Mouse (Mus musculus): ENCODE measurements around the gene Clcn6. TPM values are rescaled to one million over a fixed set of nuclear protein-coding genes. Genes with fewer than 3 reads are reported as not detected.

The Clcn6 gene
- 32.5 and 49.1 TPM in 2 replicates for total RNA-seq (2012; rRNA removed)

DNA sequence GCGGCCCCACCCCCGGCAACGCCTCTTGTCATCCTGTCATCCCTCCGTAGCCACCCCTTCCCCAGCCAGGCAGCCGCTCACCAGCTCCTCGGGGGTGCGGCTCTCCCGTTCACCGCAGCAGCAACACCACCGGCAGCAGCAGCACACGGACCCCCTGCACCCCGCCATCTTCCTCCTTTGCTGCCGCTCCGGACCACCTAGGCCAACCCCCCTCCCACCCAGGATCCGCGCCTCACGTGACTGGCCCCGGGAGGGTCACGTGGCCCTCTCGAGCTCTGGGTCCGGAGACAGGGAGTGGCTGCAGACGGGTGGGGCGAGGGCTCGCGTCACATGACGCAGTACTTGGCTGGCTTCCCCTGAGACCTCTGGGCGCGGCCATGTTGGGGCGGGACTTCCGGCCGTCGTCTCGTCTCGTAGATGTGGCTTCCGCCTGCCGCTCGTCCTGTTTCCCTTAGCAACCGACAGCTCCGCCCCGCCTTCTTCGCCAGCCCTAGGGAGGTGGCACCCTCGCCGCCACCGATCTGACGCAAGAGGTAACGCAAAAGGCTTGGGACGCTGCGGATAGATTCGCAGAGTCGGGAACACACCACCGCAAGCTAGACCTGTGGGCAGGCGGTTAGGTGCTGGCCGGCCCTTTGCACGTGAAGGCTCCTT lies at the start of gene Clcn6, which contains the start of gene Mthfr:
Clcn6 (minus strand) TSS at position 222 of the 654 bp plus-strand sequence.
Mthfr (plus strand) TSS at position 478 of the 654 bp plus-strand sequence.
- peaks cover 12 to 16% of the 10 kb centered on the region in 2 experiments; a peak in 3 of 4 replicates for H3K4me1 ChIP-seq (ENCODE audit: control insufficient read depth in 2 of 2, insufficient read depth in 2 of 2, low read length in 2 of 2, poor library complexity in 1 of 2)
- peak within 1 kb of the TSS; percentile 88 to 96 for H3K4me3 ChIP-seq (ENCODE audit: insufficient read depth in 1 of 2, low read depth in 1 of 2, low read length in 2 of 2, poor library complexity in 1 of 2, severe bottlenecking in 1 of 2)
- peak within 1 kb of the TSS; percentile 87 for H3K9ac ChIP-seq (ENCODE audit: insufficient read depth, low read depth, low read length, poor library complexity, severe bottlenecking)
- H3K36me3 ChIP-seq (ENCODE audit: control insufficient read depth, insufficient read depth, low read length, poor library complexity, severe bottlenecking): peaks cover 7% of the 10 kb centered on the region
- TF ChIP-seq MAFK (IDR thresholded peaks at IDR 0.05; ENCODE audit: insufficient read depth, low read depth, low read length) (no peak), HCFC1 (IDR thresholded peaks at IDR 0.05; ENCODE audit: borderline replicate concordance, insufficient read depth, low read length) (peak; percentile 70)
- in situ Hi-C loops (cut with MboI; ENCODE audit: low sequenced_read_pairs in 2 of 2, unreplicated experiment in 2 of 2): no loop called here
- no peaks in the 10 kb centered on the region for H3K9me3 ChIP-seq (ENCODE audit: control insufficient read depth, insufficient read depth, low read depth, low read length)
- peak; percentile 97 for DNase-seq (ENCODE audit: low read depth, low spot score)
- H3K27ac ChIP-seq (ENCODE audit: insufficient read depth, low read depth, low read length, poor library complexity, severe bottlenecking): peak within 1 kb of the TSS; percentile 78

DNA sequence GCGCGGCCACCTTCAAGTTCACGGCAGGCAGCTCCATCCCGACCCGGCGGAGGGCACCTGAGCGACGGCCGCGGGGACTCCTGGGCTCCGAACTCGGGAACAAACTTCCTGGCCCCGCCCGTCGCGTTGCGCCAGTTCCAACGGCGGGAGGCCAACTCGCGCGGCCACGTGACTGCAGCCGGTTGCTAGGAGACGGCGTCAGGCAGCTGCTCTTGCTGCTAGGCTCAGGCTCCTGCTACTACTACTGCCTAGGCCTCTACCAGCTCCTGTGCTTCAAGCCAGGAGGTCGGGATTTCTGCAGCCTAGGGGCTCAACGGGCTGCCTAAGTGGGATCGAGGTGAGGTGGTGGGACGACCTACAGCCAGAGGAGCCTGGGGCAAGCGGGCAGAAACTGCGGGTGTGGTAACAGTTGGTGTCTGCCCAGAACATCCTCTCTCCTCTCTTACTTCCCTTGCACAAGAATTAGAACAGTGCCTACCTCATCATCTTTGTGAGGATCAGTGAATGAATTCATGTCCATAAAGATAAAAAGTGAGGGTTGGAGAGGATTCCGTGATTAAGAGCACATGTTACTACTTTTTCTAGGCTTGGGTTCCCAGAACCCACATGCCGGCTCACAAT lies 49.4 kb upstream of the Clcn6 start, which contains the start of gene Agtrap:
Agtrap (minus strand) TSS at position 125 of the 621 bp plus-strand sequence.
- no peak for DNase-seq (ENCODE audit: low read depth, low spot score)
- peaks cover 10 to 17% of the 10 kb centered on the region in 2 experiments for H3K4me1 ChIP-seq (ENCODE audit: control insufficient read depth in 2 of 2, insufficient read depth in 2 of 2, low read length in 2 of 2, poor library complexity in 1 of 2)

DNA sequence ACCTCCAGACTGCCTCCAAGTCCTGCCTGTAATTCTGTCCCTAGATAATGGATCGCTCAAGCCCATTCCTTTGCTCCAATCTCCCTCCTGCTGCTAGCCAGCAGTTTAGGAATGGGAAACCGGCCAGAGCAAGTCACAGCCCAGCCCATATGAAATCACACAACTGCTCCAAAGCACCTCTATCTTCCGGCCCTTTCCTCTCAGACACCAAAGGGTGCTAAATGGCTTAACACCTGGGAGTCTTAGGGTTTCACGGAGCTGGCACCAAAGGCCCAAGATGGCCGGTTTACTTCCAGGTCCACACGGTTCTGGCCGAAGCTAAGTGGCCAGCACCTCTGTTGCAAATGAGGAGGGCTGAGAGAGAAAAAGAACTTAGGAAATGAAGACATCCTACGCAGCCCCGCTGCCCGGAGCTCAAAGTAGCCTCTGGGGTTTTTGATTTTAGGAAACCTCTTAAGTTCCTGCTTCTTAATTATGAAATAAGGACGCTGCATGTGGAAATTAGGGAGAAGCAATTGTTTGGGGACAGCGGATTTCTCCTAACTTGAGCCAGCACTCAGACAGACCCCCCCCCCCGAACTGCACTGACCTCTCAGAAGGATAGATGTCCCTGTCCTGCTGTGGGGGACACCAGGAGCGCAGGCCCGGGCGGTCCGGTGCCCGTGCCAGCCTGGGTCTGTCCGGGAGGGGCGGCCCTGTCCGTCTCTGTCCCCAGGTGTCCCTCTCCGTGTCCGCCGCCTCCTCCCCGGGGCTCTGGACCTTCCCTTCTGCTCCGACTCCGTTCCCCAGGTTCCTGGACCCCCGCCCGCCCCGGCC lies 48.7 kb upstream of the Clcn6 start:
- peaks cover 3% of the 10 kb centered on the region; the same call in 1 of the 2 replicates for H3K36me3 ChIP-seq (ENCODE audit: control insufficient read depth, insufficient read depth, low read length, poor library complexity, severe bottlenecking)
- H3K9me3 ChIP-seq (ENCODE audit: control insufficient read depth, insufficient read depth, low read depth, low read length): no peaks in the 10 kb centered on the region
- peak overlapping the region; percentile 98 for H3K27ac ChIP-seq (ENCODE audit: insufficient read depth, low read depth, low read length, poor library complexity, severe bottlenecking)
- DNase-seq (ENCODE audit: low read depth, low spot score): no peak
- peak overlapping the region; percentile 80 for H3K9ac ChIP-seq (ENCODE audit: insufficient read depth, low read depth, low read length, poor library complexity, severe bottlenecking)
- in situ Hi-C loops (cut with MboI; ENCODE audit: low sequenced_read_pairs in 2 of 2, unreplicated experiment in 2 of 2): no loop called here
- H3K4me3 ChIP-seq (ENCODE audit: insufficient read depth in 1 of 2, low read depth in 1 of 2, low read length in 2 of 2, poor library complexity in 1 of 2, severe bottlenecking in 1 of 2): peak overlapping the region; percentile 73 to 79
- no peak; the same call in 1 of the 2 replicates for TF ChIP-seq HCFC1 (IDR thresholded peaks at IDR 0.05; ENCODE audit: borderline replicate concordance, insufficient read depth, low read length)
- TF ChIP-seq ZNF384 (IDR thresholded peaks at IDR 0.05; ENCODE audit: low read depth, low read length): no peak
- TF ChIP-seq MAFK (IDR thresholded peaks at IDR 0.05; ENCODE audit: insufficient read depth, low read depth, low read length): no peak
- TF ChIP-seq CHD2 (IDR thresholded peaks at IDR 0.05; ENCODE audit: low read depth, low read length): no peak
- no peak for TF ChIP-seq ZC3H11A (IDR thresholded peaks at IDR 0.05; ENCODE audit: borderline replicate concordance, low read depth, low read length)
- peaks cover 12 to 13% of the 10 kb centered on the region in 2 experiments for H3K4me1 ChIP-seq (ENCODE audit: control insufficient read depth in 2 of 2, insufficient read depth in 2 of 2, low read length in 2 of 2, poor library complexity in 1 of 2)

More for the DNA sequence above, 49.4 kb upstream of the Clcn6 start, which contains the start of gene Agtrap:
- TF ChIP-seq CHD2 (IDR thresholded peaks at IDR 0.05; ENCODE audit: low read depth, low read length) (no peak), HCFC1 (IDR thresholded peaks at IDR 0.05; ENCODE audit: borderline replicate concordance, insufficient read depth, low read length) (peak; percentile 65; the same call in 1 of the 2 replicates)
- in situ Hi-C loops (cut with MboI; ENCODE audit: low sequenced_read_pairs in 2 of 2, unreplicated experiment in 2 of 2): no loop called here
- Histone ChIP-seq H3K36me3 (ENCODE audit: control insufficient read depth, insufficient read depth, low read length, poor library complexity, severe bottlenecking) (peaks cover 3% of the 10 kb centered on the region; the same call in 1 of the 2 replicates), H3K9me3 (ENCODE audit: control insufficient read depth, insufficient read depth, low read depth, low read length) (no peaks in the 10 kb centered on the region), H3K27ac (ENCODE audit: insufficient read depth, low read depth, low read length, poor library complexity, severe bottlenecking) (peak within 1 kb of the TSS; percentile 98), H3K4me3 (ENCODE audit: insufficient read depth in 1 of 2, low read depth in 1 of 2, low read length in 2 of 2, poor library complexity in 1 of 2, severe bottlenecking in 1 of 2) (peak within 1 kb of the TSS; percentile 73 to 79), H3K9ac (ENCODE audit: insufficient read depth, low read depth, low read length, poor library complexity, severe bottlenecking) (peak within 1 kb of the TSS; percentile 80)

DNA sequence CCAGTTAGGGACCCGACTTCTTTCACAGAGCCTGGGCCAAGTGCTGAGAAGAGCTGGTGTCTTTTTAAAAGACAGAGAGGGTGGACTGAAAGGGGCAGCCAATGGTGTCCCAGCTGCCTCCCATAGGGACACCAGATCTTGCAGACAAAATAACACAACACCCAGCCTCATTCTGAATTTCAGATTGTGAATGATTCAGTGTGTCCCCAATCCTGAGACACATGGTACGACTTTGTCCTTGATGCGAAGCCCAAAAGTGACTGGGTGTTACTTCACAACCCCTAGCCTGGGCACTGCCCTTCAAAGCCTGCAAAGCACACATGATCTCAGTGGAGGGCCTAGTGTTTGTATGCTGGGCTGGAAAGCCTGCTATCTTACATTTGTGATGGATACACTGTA lies 47.3 kb upstream of the Clcn6 start:
- no peak for TF ChIP-seq ZNF384 (IDR thresholded peaks at IDR 0.05; ENCODE audit: low read depth, low read length)
- TF ChIP-seq HCFC1 (IDR thresholded peaks at IDR 0.05; ENCODE audit: borderline replicate concordance, insufficient read depth, low read length): no peak
- no peak for TF ChIP-seq MAFK (IDR thresholded peaks at IDR 0.05; ENCODE audit: insufficient read depth, low read depth, low read length)
- TF ChIP-seq CHD2 (IDR thresholded peaks at IDR 0.05; ENCODE audit: low read depth, low read length): no peak
- TF ChIP-seq ZC3H11A (IDR thresholded peaks at IDR 0.05; ENCODE audit: borderline replicate concordance, low read depth, low read length): no peak
- peaks cover 13 to 15% of the 10 kb centered on the region in 2 experiments for H3K4me1 ChIP-seq (ENCODE audit: control insufficient read depth in 2 of 2, insufficient read depth in 2 of 2, low read length in 2 of 2, poor library complexity in 1 of 2)
- peak overlapping the region; percentile 98 for H3K27ac ChIP-seq (ENCODE audit: insufficient read depth, low read depth, low read length, poor library complexity, severe bottlenecking)
- no peak for DNase-seq (ENCODE audit: low read depth, low spot score)
- in situ Hi-C loops (cut with MboI; ENCODE audit: low sequenced_read_pairs in 2 of 2, unreplicated experiment in 2 of 2): no loop called here
- H3K4me3 ChIP-seq (ENCODE audit: insufficient read depth in 1 of 2, low read depth in 1 of 2, low read length in 2 of 2, poor library complexity in 1 of 2, severe bottlenecking in 1 of 2): peak overlapping the region; percentile 73 to 79
- H3K36me3 ChIP-seq (ENCODE audit: control insufficient read depth, insufficient read depth, low read length, poor library complexity, severe bottlenecking): peaks cover 15% of the 10 kb centered on the region
- no peaks in the 10 kb centered on the region for H3K9me3 ChIP-seq (ENCODE audit: control insufficient read depth, insufficient read depth, low read depth, low read length)
- H3K9ac ChIP-seq (ENCODE audit: insufficient read depth, low read depth, low read length, poor library complexity, severe bottlenecking): peak overlapping the region; percentile 80; the same call in 1 of the 2 replicates
